Mouse (Mus musculus) olfactory bulb, adult 2 months (tissue): ENCODE data around the gene H2-T3.
"Not testable (repeated sequence)": the region's sequence is repeated elsewhere in the genome, so short reads cannot be mapped to it uniquely, and the experiment has no call there.

Experiments used
- CTCF ChIP-seq: fragments of 200-500 bp; IDR thresholded peaks from 2 replicates; pipeline ENCODE4 v1.5.1; 2012; ENCODE audit warnings: low read depth, mild to moderate bottlenecking, low read length, moderate library complexity; ENCODE audit not compliant: insufficient read depth
- POLR2A ChIP-seq: fragments of 200-500 bp; IDR thresholded peaks from 2 replicates; pipeline ENCODE4 v1.6.1; 2012; ENCODE audit warnings: mild to moderate bottlenecking, low read depth, low read length, moderate library complexity; ENCODE audit not compliant: insufficient read depth

GRCm38 (mm10) chr17:36158264-36158663, 31.8 kb downstream of the H2-T3 start:
- TF ChIP-seq POLR2A, CTCF: not testable (repeated sequence)
